Mouse (Mus musculus) liver, postnatal 0 days (tissue): ENCODE data around the gene Hecw1. TPM values are rescaled to one million over a fixed set of nuclear protein-coding genes. Genes with fewer than 3 reads are reported as not detected.

ENCODE experiments used
- ATAC-seq: fragments of 200-750 bp; cut with Nextera tagmentation; 2 replicates; pipeline ENCODE4 v1.8.0; 2017; ENCODE audit warnings: mild to moderate bottlenecking, moderate library complexity
- DNase-seq: peaks from one replicate; pipeline ENCODE4 v3.0.0-alpha.2; 2016
- H3K27ac ChIP-seq: fragments of 300-500 bp; sonication (generic); 2 replicates; pipeline ENCODE4 v1.5.1; 2014; ENCODE audit warnings: antibody characterized with exemption, moderate library complexity, mild to moderate bottlenecking, low read depth
- H3K27me3 ChIP-seq: fragments of 300-500 bp; sonication (generic); 2 replicates; pipeline ENCODE4 v1.6.1; 2014; ENCODE audit warnings: low read length, control low read depth, mixed read lengths; ENCODE audit not compliant: insufficient read depth
- H3K36me3 ChIP-seq: fragments of 300-500 bp; sonication (generic); replicated peaks from 2 replicates; pipeline ENCODE4 v1.6.1; 2014; ENCODE audit warnings: mild to moderate bottlenecking, control low read depth, low read length, moderate library complexity, mixed read lengths; ENCODE audit not compliant: insufficient read depth
- H3K4me1 ChIP-seq: fragments of 300-500 bp; sonication (generic); 2 replicates; pipeline ENCODE4 v1.6.1; 2014; ENCODE audit warnings: antibody characterized with exemption, mild to moderate bottlenecking, control low read depth; ENCODE audit not compliant: insufficient read depth
- H3K4me2 ChIP-seq: fragments of 300-500 bp; sonication (generic); 2 replicates; pipeline ENCODE4 v1.6.1; 2014; ENCODE audit warnings: low read depth, mild to moderate bottlenecking, low read length, moderate library complexity, mixed read lengths
- H3K4me3 ChIP-seq: fragments of 300-500 bp; sonication (generic); 2 replicates; pipeline ENCODE4 v1.5.1; 2014; ENCODE audit warnings: low read depth, low read length
- H3K9ac ChIP-seq: fragments of 300-500 bp; sonication (generic); replicated peaks from 2 replicates; pipeline ENCODE4 v1.6.1; 2014; ENCODE audit warnings: mild to moderate bottlenecking, moderate library complexity
- H3K9me3 ChIP-seq: fragments of 300-500 bp; sonication (generic); 2 replicates; pipeline ENCODE4 v1.6.1; 2016; ENCODE audit warnings: mild to moderate bottlenecking, control low read depth, low read length, mixed read lengths
- CTCF ChIP-seq: sonication (generic); IDR thresholded peaks from 2 replicates; pipeline ENCODE4 v1.5.1; 2016; ENCODE audit warnings: antibody characterized with exemption, low read depth
- EP300 ChIP-seq: IDR thresholded peaks from 2 replicates; pipeline ENCODE4 v1.6.1; 2016; ENCODE audit warnings: antibody characterized with exemption, low read depth, mild to moderate bottlenecking
- WGBS: fragments of 180-500 bp; shearing (Covaris S2); extraction: QIAGEN DNeasy Blood & Tissue Kit; methylation state at CpG from one replicate; pipeline ENCODE4 v1.1.7; 2014; ENCODE audit not compliant: insufficient replicate concordance; 5-methylcytosine and 5-hydroxymethylcytosine counted together
- polyA plus RNA-seq: library from polyadenylated mRNA; unstranded; fragments of >200 nt; fragmentation: Nextera tagmentation; extraction: Ambion mirVana; gene quantifications from 2 replicates; pipeline ENCODE4 v1.2.1, GENCODE M21; 2015

The Hecw1 gene
- polyA plus RNA-seq, 1 experiment from 2014 or later: not detected

GRCm38 (mm10) chr13:14519605-14520004 lies 3.4 kb downstream of the Hecw1 start:
- WGBS: 59% methylated on average over 3 of the region's 3 CpGs
- ATAC-seq (no peak), DNase-seq (no peak)
- Histone ChIP-seq H3K9ac (no peak overlapping the region), H3K4me2 (no peak overlapping the region), H3K27ac (no peak overlapping the region), H3K27me3 (peaks cover 20% of the 10 kb centered on the region; the same call in 1 of the 2 replicates), H3K36me3 (no peaks in the 10 kb centered on the region), H3K9me3 (no peaks in the 10 kb centered on the region), H3K4me3 (no peak overlapping the region), H3K4me1 (peaks cover 5% of the 10 kb centered on the region; the same call in 1 of the 2 replicates)
- TF ChIP-seq EP300 (no peak), CTCF (no peak)

GRCm38 (mm10) chr13:14517478-14517877 lies 5.5 kb downstream of the Hecw1 start:
- 73% methylated on average over 3 of the region's 3 CpGs for WGBS
- H3K9ac ChIP-seq: no peak overlapping the region

GRCm38 (mm10) chr13:14515106-14515505 lies 7.9 kb downstream of the Hecw1 start:
- Histone ChIP-seq H3K9me3 (no peaks in the 10 kb centered on the region), H3K27me3 (no peaks in the 10 kb centered on the region), H3K36me3 (no peaks in the 10 kb centered on the region), H3K9ac (no peak overlapping the region), H3K4me3 (no peak overlapping the region), H3K27ac (no peak overlapping the region), H3K4me2 (no peak overlapping the region), H3K4me1 (no peaks in the 10 kb centered on the region)
- no peak for ATAC-seq
- TF ChIP-seq CTCF: no peak
- TF ChIP-seq EP300: no peak
- WGBS: 46% methylated on average over 2 of the region's 2 CpGs
- no peak for DNase-seq

More at GRCm38 (mm10) chr13:14517478-14517877, 5.5 kb downstream of the Hecw1 start:
- H3K4me1 ChIP-seq: peaks cover 1% of the 10 kb centered on the region; the same call in 1 of the 2 replicates
- DNase-seq (no peak), ATAC-seq (no peak)
- H3K36me3 ChIP-seq: no peaks in the 10 kb centered on the region
- H3K27ac ChIP-seq: no peak overlapping the region
- peaks cover 8% of the 10 kb centered on the region; the same call in 1 of the 2 replicates for H3K27me3 ChIP-seq
- TF ChIP-seq EP300 (no peak), CTCF (no peak)
- no peak overlapping the region for H3K4me2 ChIP-seq
- H3K4me3 ChIP-seq: no peak overlapping the region
- no peaks in the 10 kb centered on the region for H3K9me3 ChIP-seq

- no peak for ATAC-seq
- Histone ChIP-seq H3K9me3 (no peaks in the 10 kb centered on the region), H3K4me2 (no peak overlapping the region)
Observed at GRCm38 (mm10) chr13:14513934-14514333, 9.1 kb downstream of the Hecw1 start.

GRCm38 (mm10) chr13:14506765-14507164 lies 16.3 kb downstream of the Hecw1 start:
- Histone ChIP-seq H3K27ac (no peak overlapping the region), H3K4me2 (no peak overlapping the region), H3K27me3 (no peaks in the 10 kb centered on the region), H3K9ac (no peak overlapping the region), H3K36me3 (no peaks in the 10 kb centered on the region), H3K9me3 (no peaks in the 10 kb centered on the region), H3K4me1 (no peaks in the 10 kb centered on the region), H3K4me3 (no peak overlapping the region)
- WGBS: 77% methylated on average over 5 of the region's 5 CpGs
- no peak for ATAC-seq
- DNase-seq: no peak
- no peak for TF ChIP-seq CTCF
- no peak for TF ChIP-seq EP300

More at GRCm38 (mm10) chr13:14513934-14514333, 9.1 kb downstream of the Hecw1 start:
- Histone ChIP-seq H3K4me1 (no peaks in the 10 kb centered on the region), H3K4me3 (no peak overlapping the region), H3K27ac (no peak overlapping the region), H3K27me3 (no peaks in the 10 kb centered on the region), H3K9ac (no peak overlapping the region), H3K36me3 (no peaks in the 10 kb centered on the region)
- DNase-seq: no peak
- TF ChIP-seq CTCF (no peak), EP300 (no peak)

GRCm38 (mm10) chr13:14500251-14500650 lies 22.8 kb downstream of the Hecw1 start:
- 47% methylated on average over 1 of the region's 1 CpGs for WGBS
- no peak overlapping the region for H3K4me2 ChIP-seq
- H3K27ac ChIP-seq: no peak overlapping the region
- DNase-seq (no peak), ATAC-seq (no peak)
- H3K27me3 ChIP-seq: no peaks in the 10 kb centered on the region
- H3K4me3 ChIP-seq: no peak overlapping the region
- H3K9ac ChIP-seq: no peak overlapping the region
- no peaks in the 10 kb centered on the region for H3K36me3 ChIP-seq
- no peaks in the 10 kb centered on the region for H3K9me3 ChIP-seq
- no peaks in the 10 kb centered on the region for H3K4me1 ChIP-seq
- TF ChIP-seq EP300 (no peak), CTCF (no peak)

- Histone ChIP-seq H3K4me2 (no peak overlapping the region), H3K4me1 (no peaks in the 10 kb centered on the region)
- WGBS: 76% methylated on average over 8 of the region's 8 CpGs
Observed at GRCm38 (mm10) chr13:14498780-14499179, 24.2 kb downstream of the Hecw1 start.

More at GRCm38 (mm10) chr13:14498780-14499179, 24.2 kb downstream of the Hecw1 start:
- Histone ChIP-seq H3K27ac (no peak overlapping the region), H3K36me3 (no peaks in the 10 kb centered on the region), H3K9ac (no peak overlapping the region), H3K27me3 (no peaks in the 10 kb centered on the region), H3K9me3 (no peaks in the 10 kb centered on the region), H3K4me3 (no peak overlapping the region)
- DNase-seq: no peak
- ATAC-seq: no peak
- TF ChIP-seq EP300: no peak
- no peak for TF ChIP-seq CTCF
